Mouse (Mus musculus) myocyte (in vitro differentiated cells): ENCODE data around the gene Rbbp9. TPM values are rescaled to one million over a fixed set of nuclear protein-coding genes. Genes with fewer than 3 reads are reported as not detected.

Experiments
- H3K27me3 ChIP-seq: one replicate; pipeline ENCODE4 v1.6.1; 2011; ENCODE audit not compliant: control insufficient read depth, insufficient read depth, insufficient read length
- H3K36me3 ChIP-seq: one replicate; pipeline ENCODE4 v1.6.1; 2011; ENCODE audit not compliant: control insufficient read depth, insufficient read depth
- H3K4me2 ChIP-seq: one replicate; pipeline ENCODE4 v1.6.1; 2011; ENCODE audit warnings: low read depth, control low read depth
- H3K4me3 ChIP-seq: one replicate; pipeline ENCODE4 v1.5.1; 2011; ENCODE audit warnings: mild to moderate bottlenecking, control low read depth, moderate library complexity
- H3K79me2 ChIP-seq: one replicate; pipeline ENCODE4 v1.6.1; 2011; ENCODE audit not compliant: control insufficient read depth, insufficient read depth
- H3ac ChIP-seq: one replicate; pipeline ENCODE4 v1.6.1; 2011; ENCODE audit not compliant: control insufficient read depth, insufficient read length
- CEBPB ChIP-seq: IDR thresholded peaks from 2 replicates; pipeline ENCODE4 v1.6.1; 2011; ENCODE audit warnings: mild to moderate bottlenecking, moderate library complexity; ENCODE audit not compliant: poor library complexity, insufficient read depth, severe bottlenecking
- E2F4 ChIP-seq: IDR thresholded peaks from one replicate; pipeline ENCODE4 v1.6.1; 2011; ENCODE audit warnings: mild to moderate bottlenecking, control low read depth, moderate library complexity; ENCODE audit not compliant: insufficient read depth
- MAX ChIP-seq: IDR thresholded peaks from one replicate; pipeline ENCODE4 v1.6.1; 2011; ENCODE audit warnings: low read depth, mild to moderate bottlenecking, control low read depth
- MYOD1 ChIP-seq, 3 experiments: IDR thresholded peaks; one replicate each; pipeline ENCODE4 v1.6.1; 2011; ENCODE audit warnings: control low read depth in 2 of 3, low read depth in 2 of 3, mild to moderate bottlenecking in 2 of 3, moderate library complexity in 1 of 3; ENCODE audit not compliant: insufficient read length in 2 of 3, control insufficient read depth in 1 of 3
- MYOG ChIP-seq, 3 experiments: IDR thresholded peaks; one replicate each; pipeline ENCODE4 v1.6.1; 2011; ENCODE audit warnings: control low read depth in 2 of 3, low read depth in 2 of 3, mild to moderate bottlenecking in 2 of 3; ENCODE audit not compliant: insufficient read length in 2 of 3, control insufficient read depth in 1 of 3, insufficient read depth in 1 of 3
- POLR2A ChIP-seq: IDR thresholded peaks from one replicate; pipeline ENCODE4 v1.6.1; 2011; ENCODE audit warnings: low read depth, mild to moderate bottlenecking, control low read depth, moderate library complexity; ENCODE audit not compliant: insufficient read length
- POLR2AphosphoS2 ChIP-seq: IDR thresholded peaks from one replicate; pipeline ENCODE4 v1.6.1; 2011; ENCODE audit warnings: low read depth, control low read depth; ENCODE audit not compliant: insufficient read length
- REST ChIP-seq: IDR thresholded peaks from one replicate; pipeline ENCODE4 v1.6.1; 2011; ENCODE audit warnings: mild to moderate bottlenecking, control low read depth, moderate library complexity; ENCODE audit not compliant: insufficient read depth, insufficient read length
- SRF ChIP-seq: IDR thresholded peaks from one replicate; pipeline ENCODE4 v1.6.1; 2011; ENCODE audit warnings: low read depth; ENCODE audit not compliant: control insufficient read depth, insufficient read length
- TCF12 ChIP-seq: IDR thresholded peaks from one replicate; pipeline ENCODE4 v1.6.1; 2011; ENCODE audit warnings: mild to moderate bottlenecking, control low read depth; ENCODE audit not compliant: poor library complexity, insufficient read depth, severe bottlenecking
- TCF3 ChIP-seq: IDR thresholded peaks from one replicate; pipeline ENCODE4 v1.6.1; 2011; ENCODE audit warnings: low read depth, control low read depth; ENCODE audit not compliant: insufficient read length
- USF1 ChIP-seq: IDR thresholded peaks from one replicate; pipeline ENCODE4 v1.6.1; 2011; ENCODE audit warnings: low read depth, mild to moderate bottlenecking, control low read depth, moderate library complexity
- polyA plus RNA-seq: library from polyadenylated mRNA; unstranded; fragments of >200 nt; fragmentation: generic; extraction: Trizol; gene quantifications from one replicate; pipeline ENCODE4 v1.2.1, GENCODE M21; 2012; ENCODE audit warnings: missing spikeins

The Rbbp9 gene
- polyA plus RNA-seq, 1 experiment = 5.3 TPM

DNA sequence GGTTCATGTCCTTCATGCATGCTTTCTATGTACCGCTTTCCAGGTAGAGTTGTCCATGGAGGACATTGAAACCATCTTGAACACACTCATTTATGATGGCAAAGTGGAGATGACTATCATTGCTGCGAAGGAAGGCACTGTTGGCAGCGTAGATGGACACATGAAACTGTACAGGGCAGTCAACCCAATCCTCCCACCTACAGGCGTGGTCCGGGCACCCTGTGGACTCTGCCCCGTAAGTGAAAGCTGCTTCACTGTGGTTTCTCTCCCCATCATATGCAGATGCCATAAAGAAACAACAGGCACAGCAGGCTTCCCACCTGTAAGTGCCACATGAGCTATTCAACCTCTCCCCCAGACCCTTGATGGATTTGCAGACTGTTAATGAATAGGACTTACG is 13.5 kb downstream of the Rbbp9 start:
- TF ChIP-seq SRF (no peak), POLR2A (no peak), TCF12 (no peak), MYOG (IDR thresholded peaks at IDR 0.05; ENCODE audit: control insufficient read depth in 1 of 3, insufficient read depth in 1 of 3, insufficient read length in 2 of 3, low read depth in 2 of 3) (no peak), MAX (no peak), TCF3 (no peak), CEBPB (no peak), REST (no peak), E2F4 (no peak)

DNA sequence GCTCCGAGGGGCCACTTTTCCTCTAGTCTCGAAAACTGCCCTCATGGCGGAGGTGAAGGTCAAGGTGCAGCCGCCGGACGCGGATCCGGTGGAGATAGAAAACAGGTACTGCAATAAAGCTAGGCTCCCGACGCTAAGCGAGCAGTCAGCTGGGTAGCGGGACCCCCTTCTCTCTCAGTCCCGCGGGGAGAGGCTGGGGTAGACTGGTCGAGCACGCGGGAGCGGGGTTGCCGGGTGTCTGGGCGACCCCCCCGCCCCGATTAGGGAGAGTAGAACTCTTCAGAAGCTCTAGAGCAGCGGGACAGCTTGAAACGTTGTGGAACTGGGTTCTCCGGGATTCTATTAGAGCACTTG is 22.9 kb downstream of the Rbbp9 start:
- Histone ChIP-seq H3ac (peak overlapping the region; percentile 6), H3K36me3 (peaks cover 16% of the 10 kb centered on the region), H3K4me3 (peak overlapping the region; percentile 92), H3K79me2 (peaks cover 28% of the 10 kb centered on the region), H3K27me3 (no peaks in the 10 kb centered on the region), H3K4me2 (peak overlapping the region; percentile 97)
- TF ChIP-seq POLR2A (no peak), E2F4 (no peak)

More for the DNA sequence above, 13.5 kb downstream of the Rbbp9 start:
- Histone ChIP-seq H3K27me3 (no peaks in the 10 kb centered on the region), H3K4me3 (no peak overlapping the region), H3K36me3 (peaks cover 57% of the 10 kb centered on the region), H3K79me2 (no peaks in the 10 kb centered on the region), H3ac (no peak overlapping the region), H3K4me2 (no peak overlapping the region)

- Histone ChIP-seq H3K4me2 (peak within 1 kb of the TSS; percentile 97), H3K79me2 (peaks cover 28% of the 10 kb centered on the region), H3ac (peak within 1 kb of the TSS; percentile 6), H3K27me3 (no peaks in the 10 kb centered on the region), H3K4me3 (peak within 1 kb of the TSS; percentile 92), H3K36me3 (peaks cover 10% of the 10 kb centered on the region)
- TF ChIP-seq CEBPB (no peak), POLR2A (peak; percentile 65), TCF12 (no peak), MAX (peak; percentile 97), POLR2AphosphoS2 (peak; percentile 55), USF1 (no peak), REST (no peak), MYOD1 (IDR thresholded peaks at IDR 0.05; ENCODE audit: control insufficient read depth in 1 of 3, insufficient read length in 2 of 3, low read depth in 2 of 3) (no peak), MYOG (IDR thresholded peaks at IDR 0.05; ENCODE audit: control insufficient read depth in 1 of 3, insufficient read depth in 1 of 3, insufficient read length in 2 of 3, low read depth in 2 of 3) (no peak), SRF (peak; percentile 84)
These were observed 23.5 kb downstream of the Rbbp9 start, which contains the start of the genes Dzank1 and Polr3f for GRCm38 (mm10) chr2:144526981-144527820. Dzank1 (minus strand) TSS chr2:144527414. Polr3f (plus strand) TSS chr2:144527718.

GRCm38 (mm10) chr2:144525856-144526255 is 24.8 kb downstream of the Rbbp9 start:
- Histone ChIP-seq H3K36me3 (no peaks in the 10 kb centered on the region), H3K4me3 (no peak overlapping the region), H3K4me2 (no peak overlapping the region), H3K79me2 (peaks cover 28% of the 10 kb centered on the region), H3K27me3 (no peaks in the 10 kb centered on the region), H3ac (no peak overlapping the region)
- TF ChIP-seq POLR2AphosphoS2 (no peak), POLR2A (no peak), MAX (no peak), USF1 (no peak), E2F4 (no peak), TCF3 (no peak)

DNA sequence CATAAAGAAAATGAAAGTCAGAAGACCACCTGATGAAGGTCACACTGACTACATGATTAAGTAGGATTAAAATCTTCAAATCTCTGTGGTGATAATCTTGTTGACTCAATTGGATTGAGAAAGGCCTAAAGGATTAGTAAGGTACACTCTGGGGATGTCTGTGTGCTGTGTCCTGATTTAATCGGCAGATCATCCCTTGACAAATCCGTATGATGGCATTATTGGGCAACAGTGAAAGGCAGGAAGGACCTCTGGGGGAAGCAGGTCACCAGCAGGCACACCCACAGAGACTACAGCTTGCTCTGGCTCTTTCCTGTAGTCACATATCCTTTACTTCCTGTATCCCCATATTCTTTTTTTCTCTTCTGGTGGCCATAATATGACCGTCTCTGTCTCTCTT is 30.9 kb downstream of the Rbbp9 start:
- Histone ChIP-seq H3K4me3 (no peak overlapping the region), H3K27me3 (peaks cover 10% of the 10 kb centered on the region), H3K4me2 (no peak overlapping the region), H3K79me2 (no peaks in the 10 kb centered on the region), H3ac (no peak overlapping the region), H3K36me3 (no peaks in the 10 kb centered on the region)
- TF ChIP-seq E2F4 (no peak), TCF12 (no peak), POLR2A (no peak), CEBPB (no peak), MYOD1 (IDR thresholded peaks at IDR 0.05; ENCODE audit: control insufficient read depth in 1 of 3, insufficient read length in 2 of 3, low read depth in 2 of 3) (no peak), MAX (no peak), MYOG (IDR thresholded peaks at IDR 0.05; ENCODE audit: control insufficient read depth in 1 of 3, insufficient read depth in 1 of 3, insufficient read length in 2 of 3, low read depth in 2 of 3) (no peak), USF1 (no peak), REST (no peak), POLR2AphosphoS2 (no peak), SRF (no peak), TCF3 (no peak)
